Mouse (Mus musculus) stomach, embryonic 15.5 days (tissue): ENCODE results near the gene Prpf40b. TPM values are rescaled to one million over a fixed set of nuclear protein-coding genes. Genes with fewer than 3 reads are reported as not detected.

ENCODE experiments used
- ATAC-seq: fragments of 200-750 bp; cut with Nextera tagmentation; 2 replicates; pipeline ENCODE4 v1.8.0; 2017; ENCODE audit warnings: low read depth, moderate number of reproducible peaks, moderate TSS enrichment; ENCODE audit not compliant: insufficient read depth, low FRiP score
- H3K27ac ChIP-seq: fragments of 300-500 bp; sonication (generic); 2 replicates; pipeline ENCODE4 v1.5.1; 2015; ENCODE audit warnings: mild to moderate bottlenecking, inconsistent platforms
- H3K27me3 ChIP-seq: fragments of 300-500 bp; sonication (generic); replicated peaks from 2 replicates; pipeline ENCODE4 v1.6.1; 2015; ENCODE audit warnings: inconsistent platforms
- H3K36me3 ChIP-seq: fragments of 300-500 bp; sonication (generic); 2 replicates; pipeline ENCODE4 v1.6.1; 2015; ENCODE audit warnings: inconsistent platforms
- H3K4me1 ChIP-seq: fragments of 300-500 bp; sonication (generic); 2 replicates; pipeline ENCODE4 v1.6.1; 2015; ENCODE audit warnings: inconsistent platforms
- H3K4me2 ChIP-seq: fragments of 300-500 bp; sonication (generic); 2 replicates; pipeline ENCODE4 v1.6.1; 2015; ENCODE audit warnings: mild to moderate bottlenecking, inconsistent platforms
- H3K4me3 ChIP-seq: fragments of 300-500 bp; sonication (generic); replicated peaks from 2 replicates; pipeline ENCODE4 v1.5.1; 2015; ENCODE audit warnings: inconsistent platforms
- H3K9ac ChIP-seq: fragments of 300-500 bp; sonication (generic); 2 replicates; pipeline ENCODE4 v1.6.1; 2015; ENCODE audit warnings: inconsistent platforms
- H3K9me3 ChIP-seq: fragments of 300-500 bp; sonication (generic); 2 replicates; pipeline ENCODE4 v1.6.1; 2016; ENCODE audit warnings: inconsistent platforms
- WGBS: fragments of 180-500 bp; shearing (Covaris S2); methylation state at CpG from one replicate; pipeline ENCODE4 v1.1.7; 2015; 5-methylcytosine and 5-hydroxymethylcytosine counted together
- polyA plus RNA-seq: library from polyadenylated mRNA; unstranded; fragments of >200 nt; fragmentation: Nextera tagmentation; extraction: Ambion mirVana; gene quantifications from 2 replicates; pipeline ENCODE4 v1.2.1, GENCODE M21; 2015

The Prpf40b gene
- polyA plus RNA-seq, 1 experiment from 2014 or later: 46.3 TPM

DNA sequence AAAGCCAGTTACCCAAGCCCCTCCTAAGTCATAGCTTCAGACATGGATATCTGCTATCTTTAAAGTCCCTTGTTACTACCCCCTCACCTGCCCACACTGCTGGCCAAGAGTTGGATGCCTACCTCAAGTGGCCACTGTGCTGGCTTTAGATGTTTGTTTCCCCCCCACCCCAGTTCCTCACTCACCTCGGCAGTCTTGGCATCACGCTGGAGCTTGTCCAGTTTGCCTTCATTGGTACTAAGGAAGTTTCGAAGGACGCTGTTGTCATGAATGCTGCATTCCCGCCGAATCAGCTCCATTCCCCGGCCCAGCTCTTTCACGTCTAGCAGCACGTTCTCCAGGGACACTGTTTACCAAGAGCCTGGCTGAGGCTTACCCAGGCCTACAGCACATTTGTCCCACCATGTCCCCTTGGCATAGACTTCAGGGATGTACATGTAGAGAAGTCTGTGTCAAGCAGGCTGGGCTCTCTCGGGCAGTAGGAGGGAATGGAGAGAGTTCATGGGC, 25.3 kb downstream of the Prpf40b start:
- Histone ChIP-seq H3K4me2 (no peak overlapping the region), H3K27ac (peak overlapping the region; percentile 44; the same call in 1 of the 2 replicates), H3K27me3 (no peaks in the 10 kb centered on the region), H3K36me3 (peaks cover 45% of the 10 kb centered on the region), H3K4me1 (no peaks in the 10 kb centered on the region), H3K9ac (no peak overlapping the region), H3K9me3 (no peaks in the 10 kb centered on the region), H3K4me3 (no peak overlapping the region)
- WGBS: 78% methylated on average over 10 of the region's 10 CpGs
- no peak for ATAC-seq

- WGBS: 74% methylated on average over 9 of the region's 9 CpGs
- Histone ChIP-seq H3K27ac (no peak overlapping the region), H3K36me3 (peaks cover 45% of the 10 kb centered on the region), H3K4me2 (no peak overlapping the region), H3K9ac (no peak overlapping the region), H3K9me3 (no peaks in the 10 kb centered on the region), H3K4me3 (no peak overlapping the region), H3K4me1 (no peaks in the 10 kb centered on the region), H3K27me3 (no peaks in the 10 kb centered on the region)
- no peak for ATAC-seq
These were observed 26.1 kb downstream of the Prpf40b start for GRCm38 (mm10) chr15:99320978-99321377.

GRCm38 (mm10) chr15:99324151-99324550, 29.3 kb downstream of the Prpf40b start:
- peaks cover 38% of the 10 kb centered on the region for H3K36me3 ChIP-seq
- H3K9ac ChIP-seq: no peak overlapping the region
- no peaks in the 10 kb centered on the region for H3K27me3 ChIP-seq
- no peaks in the 10 kb centered on the region for H3K4me1 ChIP-seq
- no peaks in the 10 kb centered on the region for H3K9me3 ChIP-seq
- H3K4me3 ChIP-seq: no peak overlapping the region
- no peak overlapping the region for H3K27ac ChIP-seq
- no peak for ATAC-seq
- WGBS: 86% methylated on average over 9 of the region's 9 CpGs
- no peak overlapping the region for H3K4me2 ChIP-seq

- no peak overlapping the region for H3K9ac ChIP-seq
- H3K36me3 ChIP-seq: peaks cover 34% of the 10 kb centered on the region
- H3K4me1 ChIP-seq: no peaks in the 10 kb centered on the region
- no peak overlapping the region for H3K4me3 ChIP-seq
- no peak overlapping the region; the same call in 1 of the 2 replicates for H3K27ac ChIP-seq
- ATAC-seq: no peak
- no peaks in the 10 kb centered on the region for H3K9me3 ChIP-seq
- H3K4me2 ChIP-seq: no peak overlapping the region
- 86% methylated on average over 6 of the region's 6 CpGs for WGBS
- no peaks in the 10 kb centered on the region for H3K27me3 ChIP-seq
These were observed 30.7 kb downstream of the Prpf40b start for GRCm38 (mm10) chr15:99325598-99325997.

DNA sequence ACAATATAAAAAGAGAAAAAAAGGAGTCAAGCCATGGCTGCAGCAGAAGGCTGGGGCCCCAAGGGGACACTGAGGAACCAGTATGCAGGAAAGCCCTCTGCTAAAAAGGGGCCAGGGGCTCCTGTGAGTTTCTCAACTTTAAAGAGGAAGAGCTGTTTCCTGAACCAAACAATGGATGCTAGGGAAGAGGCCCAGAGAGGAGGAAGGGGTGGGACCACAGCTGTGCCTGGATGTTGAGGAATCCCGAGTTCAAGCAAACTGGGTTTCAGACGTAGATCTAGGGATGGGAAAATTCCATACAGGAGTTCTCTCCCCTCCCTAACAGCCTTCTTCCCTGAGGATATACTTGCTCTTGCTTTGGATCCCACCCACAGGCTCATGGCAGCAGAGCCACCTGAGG, 31.5 kb downstream of the Prpf40b start:
- no peak for ATAC-seq
- no peak overlapping the region for H3K9ac ChIP-seq
- H3K4me1 ChIP-seq: no peaks in the 10 kb centered on the region
- 29% methylated on average over 2 of the region's 2 CpGs for WGBS
- peaks cover 29% of the 10 kb centered on the region for H3K36me3 ChIP-seq
- H3K27ac ChIP-seq: no peak overlapping the region
- no peaks in the 10 kb centered on the region for H3K9me3 ChIP-seq
- no peaks in the 10 kb centered on the region for H3K27me3 ChIP-seq
- H3K4me3 ChIP-seq: no peak overlapping the region
- H3K4me2 ChIP-seq: no peak overlapping the region

GRCm38 (mm10) chr15:99326959-99327358, 32.1 kb downstream of the Prpf40b start:
- no peak for ATAC-seq
- H3K4me3 ChIP-seq: no peak overlapping the region
- WGBS: 78% methylated on average over 1 of the region's 1 CpGs
- H3K4me1 ChIP-seq: peaks cover 4% of the 10 kb centered on the region; the same call in 1 of the 2 replicates
- no peak overlapping the region for H3K4me2 ChIP-seq
- H3K27me3 ChIP-seq: no peaks in the 10 kb centered on the region
- no peak overlapping the region for H3K9ac ChIP-seq
- H3K27ac ChIP-seq: no peak overlapping the region
- peaks cover 24% of the 10 kb centered on the region for H3K36me3 ChIP-seq
- no peaks in the 10 kb centered on the region for H3K9me3 ChIP-seq

- no peak for ATAC-seq
These were observed 33.1 kb downstream of the Prpf40b start for GRCm38 (mm10) chr15:99328011-99328410.

DNA sequence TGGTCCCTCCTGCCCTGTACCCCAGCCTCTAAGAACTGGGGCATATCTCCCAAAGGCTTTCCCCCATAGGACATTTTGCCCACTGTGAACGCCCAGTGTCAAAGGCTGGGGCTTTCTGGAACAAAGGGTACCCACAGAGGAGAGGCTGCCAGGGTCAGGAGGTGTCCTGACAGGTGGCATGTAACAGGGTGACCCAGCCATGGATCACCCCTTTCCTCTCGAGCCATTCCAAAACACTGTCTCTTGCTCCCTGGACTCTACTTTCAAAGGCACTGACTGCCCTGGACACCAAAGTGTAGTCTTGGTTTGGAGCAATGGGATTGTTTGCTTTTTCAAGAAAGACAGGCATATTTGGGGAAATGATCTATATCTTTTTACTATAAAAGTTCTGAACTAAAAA, 35.4 kb downstream of the Prpf40b start:
- no peak for ATAC-seq
- WGBS: 59% methylated on average over 2 of the region's 2 CpGs

More at GRCm38 (mm10) chr15:99328011-99328410, 33.1 kb downstream of the Prpf40b start:
- no peak overlapping the region for H3K9ac ChIP-seq
- no peaks in the 10 kb centered on the region for H3K27me3 ChIP-seq
- no peak overlapping the region for H3K27ac ChIP-seq
- H3K4me2 ChIP-seq: no peak overlapping the region
- peaks cover 23% of the 10 kb centered on the region; the same call in 1 of the 2 replicates for H3K36me3 ChIP-seq
- H3K4me3 ChIP-seq: no peak overlapping the region
- no peaks in the 10 kb centered on the region for H3K9me3 ChIP-seq
- peaks cover 14% of the 10 kb centered on the region for H3K4me1 ChIP-seq
- 92% methylated on average over 5 of the region's 5 CpGs for WGBS

GRCm38 (mm10) chr15:99331341-99331740, 36.5 kb downstream of the Prpf40b start:
- Histone ChIP-seq H3K9me3 (no peaks in the 10 kb centered on the region), H3K36me3 (0 out of 2 replicates have a peak, but pooled peaks cover 5% of the 10 kb centered on the region), H3K4me2 (no peak overlapping the region), H3K27ac (0 out of 2 replicates have a peak overlapping the region, but pooled peaks have one; percentile 93), H3K4me1 (peaks cover 34% of the 10 kb centered on the region), H3K4me3 (no peak overlapping the region), H3K9ac (no peak overlapping the region), H3K27me3 (no peaks in the 10 kb centered on the region)
- 92% methylated on average over 5 of the region's 5 CpGs for WGBS
- no peak for ATAC-seq

More for the DNA sequence above, 35.4 kb downstream of the Prpf40b start:
- peaks cover 9% of the 10 kb centered on the region; the same call in 1 of the 2 replicates for H3K36me3 ChIP-seq
- no peaks in the 10 kb centered on the region for H3K9me3 ChIP-seq
- H3K9ac ChIP-seq: no peak overlapping the region
- no peak overlapping the region for H3K27ac ChIP-seq
- H3K4me1 ChIP-seq: peaks cover 34% of the 10 kb centered on the region
- H3K4me3 ChIP-seq: no peak overlapping the region
- no peak overlapping the region for H3K4me2 ChIP-seq
- no peaks in the 10 kb centered on the region for H3K27me3 ChIP-seq

DNA sequence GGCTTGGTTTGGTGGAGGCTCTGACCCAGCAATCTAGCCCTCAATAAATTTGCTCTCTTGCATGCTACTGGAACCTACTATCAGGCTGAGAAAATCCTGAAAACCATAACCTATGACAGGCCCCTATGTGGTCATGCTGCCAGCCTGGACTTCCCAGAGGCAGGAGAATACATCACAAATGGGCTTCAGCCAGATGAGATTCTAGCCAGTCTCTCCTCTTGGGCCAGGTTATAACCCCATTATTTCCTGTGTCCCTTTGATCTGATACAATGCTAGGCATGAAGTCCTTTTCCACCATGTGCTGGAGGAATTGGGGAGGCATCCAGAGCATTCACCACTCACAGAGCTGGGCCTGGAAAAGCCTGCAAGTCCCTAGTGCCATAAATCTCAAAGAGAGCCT, 37.2 kb downstream of the Prpf40b start:
- Histone ChIP-seq H3K9me3 (no peaks in the 10 kb centered on the region), H3K27ac (peak overlapping the region; percentile 93), H3K4me1 (peaks cover 34% of the 10 kb centered on the region), H3K4me3 (no peak overlapping the region), H3K9ac (no peak overlapping the region), H3K27me3 (no peaks in the 10 kb centered on the region), H3K4me2 (no peak overlapping the region; the same call in 1 of the 2 replicates), H3K36me3 (0 out of 2 replicates have a peak, but pooled peaks cover 4% of the 10 kb centered on the region)
- no peak for ATAC-seq

- 28% methylated on average over 9 of the region's 9 CpGs for WGBS
- H3K36me3 ChIP-seq: no peaks in the 10 kb centered on the region
These were observed 38.2 kb downstream of the Prpf40b start for GRCm38 (mm10) chr15:99332921-99333675.

GRCm38 (mm10) chr15:99333676-99334065, 38.8 kb downstream of the Prpf40b start:
- Histone ChIP-seq H3K4me3 (no peak overlapping the region), H3K4me2 (no peak overlapping the region), H3K4me1 (peaks cover 34% of the 10 kb centered on the region), H3K27ac (peak overlapping the region; percentile 93), H3K36me3 (no peaks in the 10 kb centered on the region), H3K9me3 (no peaks in the 10 kb centered on the region), H3K9ac (no peak overlapping the region), H3K27me3 (no peaks in the 10 kb centered on the region)
- whole genome bisulfite sequencing: 63% methylated on average over 3 of the region's 3 CpGs
- 0 out of 2 replicates have a peak, but pooled peaks have one; percentile 20 for ATAC-seq

More at GRCm38 (mm10) chr15:99332921-99333675, 38.2 kb downstream of the Prpf40b start:
- peak overlapping the region; percentile 93 for H3K27ac ChIP-seq
- no peak overlapping the region for H3K4me3 ChIP-seq
- H3K4me2 ChIP-seq: peak overlapping the region; percentile 21; the same call in 1 of the 2 replicates
- no peaks in the 10 kb centered on the region for H3K9me3 ChIP-seq
- peak; percentile 75 for ATAC-seq
- H3K9ac ChIP-seq: no peak overlapping the region
- peaks cover 34% of the 10 kb centered on the region for H3K4me1 ChIP-seq
- H3K27me3 ChIP-seq: no peaks in the 10 kb centered on the region
